Mouse (Mus musculus) urinary bladder, postnatal 36 days (tissue): ENCODE results near the gene Bcas3.
A peak's percentile ranks its signal among the peaks of the same experiment; 100 is the strongest.
"Not testable (repeated sequence)": the region's sequence is repeated elsewhere in the genome, so short reads cannot be mapped to it uniquely, and the experiment has no call there.

Source experiments
- DNase-seq, 2 experiments: peaks; one replicate each; pipeline ENCODE4 v3.0.0; 2022; ENCODE audit warnings: low spot score in 2 of 2, mixed read lengths in 1 of 2

The Bcas3 gene

GRCm38 (mm10) chr11:85712026-85712804 lies 359.2 kb downstream of the Bcas3 start:
- no peak for DNase-seq

GRCm38 (mm10) chr11:85712860-85713813 lies 360.2 kb downstream of the Bcas3 start:
- DNase-seq: peak in 1 of 2 experiments; percentile 66

- no peak for DNase-seq
Measured at GRCm38 (mm10) chr11:85713814-85714208, 360.8 kb downstream of the Bcas3 start.

- no peak for DNase-seq
Measured at GRCm38 (mm10) chr11:85714312-85714931, 361.5 kb downstream of the Bcas3 start.

- not testable (repeated sequence) for DNase-seq
Measured at GRCm38 (mm10) chr11:85716730-85717129, 363.8 kb downstream of the Bcas3 start.

GRCm38 (mm10) chr11:85719091-85719490 lies 366.1 kb downstream of the Bcas3 start:
- DNase-seq: no peak

GRCm38 (mm10) chr11:85719766-85720165 lies 366.8 kb downstream of the Bcas3 start:
- DNase-seq: no peak

GRCm38 (mm10) chr11:85720269-85720773 lies 367.4 kb downstream of the Bcas3 start:
- no peak for DNase-seq

GRCm38 (mm10) chr11:85721986-85722385 lies 369.0 kb downstream of the Bcas3 start:
- DNase-seq: no peak

- DNase-seq: no peak
Measured at GRCm38 (mm10) chr11:85724159-85724558, 371.2 kb downstream of the Bcas3 start.

GRCm38 (mm10) chr11:85729725-85730124 lies 376.8 kb downstream of the Bcas3 start:
- no peak for DNase-seq

GRCm38 (mm10) chr11:85732462-85733012 lies 379.6 kb downstream of the Bcas3 start:
- no peak for DNase-seq

- DNase-seq: no peak
Measured at GRCm38 (mm10) chr11:85733577-85733976, 380.6 kb downstream of the Bcas3 start.

GRCm38 (mm10) chr11:85734317-85735211 lies 381.6 kb downstream of the Bcas3 start:
- no peak for DNase-seq

- DNase-seq: no peak
Measured at GRCm38 (mm10) chr11:85737227-85737626, 384.3 kb downstream of the Bcas3 start.

- DNase-seq: no peak
Measured at GRCm38 (mm10) chr11:85737893-85738292, 384.9 kb downstream of the Bcas3 start.

GRCm38 (mm10) chr11:85738585-85738984 lies 385.6 kb downstream of the Bcas3 start:
- no peak for DNase-seq

GRCm38 (mm10) chr11:85739266-85739977 lies 386.5 kb downstream of the Bcas3 start:
- DNase-seq: no peak

- DNase-seq: no peak
Measured at GRCm38 (mm10) chr11:85746373-85746772, 393.4 kb downstream of the Bcas3 start.

- no peak for DNase-seq
Measured at GRCm38 (mm10) chr11:85748891-85749290, 395.9 kb downstream of the Bcas3 start.
